Mouse (Mus musculus) cerebellum, postnatal 10 days (tissue): ENCODE measurements around the gene Hamp.

ENCODE experiments used
- DNase-seq, 2 experiments: peaks; one replicate each; pipeline ENCODE4 v3.0.0; 2021; ENCODE audit warnings: mixed read lengths in 2 of 2

The Hamp gene

GRCm38 (mm10) chr7:30904042-30904441, 39.8 kb downstream of the Hamp start:
- DNase-seq: peak; percentile 30 to 48

GRCm38 (mm10) chr7:30895217-30895616, 48.6 kb downstream of the Hamp start:
- DNase-seq: no peak

- DNase-seq: no peak
Observed at GRCm38 (mm10) chr7:30892515-30892914, 51.3 kb downstream of the Hamp start.
